ENCODE assay signal across 10 mouse cellular contexts in genomic region chr4:100948494-100949425, GRCm38 (mm10).
DNase-seq lines count a peak whose midpoint lies in the region; ATAC-seq and TF ChIP-seq lines count a peak whose summit lies in the region.
"Had no signal": no experiment of that assay in that cellular context is flagged by ENCODE, and none has a peak within 500 bp of the region (broad histone marks: within the 10 kb centered on the region; RNA-seq: fewer than 3 reads in every experiment).

No protein-coding gene starts in this region.

- no peak for ATAC-seq in embryonic facial prominence, embryonic 12.5 days (ENCODE audit: insufficient number of reproducible peaks, insufficient read depth, low FRiP score, low TSS enrichment)
- ATAC-seq in limb, embryonic 15.5 days (ENCODE audit: insufficient number of reproducible peaks, low FRiP score, low TSS enrichment, low read depth): no peak

- dilution Hi-C loops in CH12.LX (cut with MboI; ENCODE audit: extremely low pct_ligation_motif_present, extremely low pct_unique_long_range_greater_than_20kb, low sequenced_read_pairs): no loop called here

- H3K9ac ChIP-seq in CH12.LX (ENCODE audit: insufficient read depth, low read depth): no peak overlapping the region
- H3K9ac ChIP-seq in embryonic facial prominence, embryonic 12.5 days: no peak overlapping the region
- no peak overlapping the region for H3K9ac ChIP-seq in limb, embryonic 15.5 days
- H3K9ac ChIP-seq: midbrain, embryonic 12.5 days had no signal

- peaks cover 8% of the 10 kb centered on the region for H3K9me3 ChIP-seq in CH12.LX (replicated peaks; ENCODE audit: low read length)
- H3K9me3 ChIP-seq in embryonic facial prominence, embryonic 12.5 days: no peaks in the 10 kb centered on the region
- H3K9me3 ChIP-seq in limb, embryonic 15.5 days: no peaks in the 10 kb centered on the region
- H3K9me3 ChIP-seq: midbrain, embryonic 12.5 days had no signal

- no peak overlapping the region for H3K4me3 ChIP-seq in kidney, adult 2 months (ENCODE audit: insufficient read depth, low read depth, low read length)
- H3K4me3 ChIP-seq in CH12.LX (replicated peaks in 1 of 3; ENCODE audit: low read depth in 2 of 3, low read length in 2 of 3, poor library complexity in 1 of 3): peak overlapping the region in 1 of 3 experiments; percentile 18
- no peak overlapping the region for H3K4me3 ChIP-seq in embryonic facial prominence, embryonic 12.5 days
- H3K4me3 ChIP-seq in limb, embryonic 15.5 days: no peak overlapping the region
- H3K4me3 ChIP-seq in layer of hippocampus, adult 2 months: no peak overlapping the region
- H3K4me3 ChIP-seq: erythroblast, embryonic 14.5 days; midbrain, embryonic 12.5 days had no signal

- DNase-seq in kidney, postnatal 14 days: peak; percentile 15
- DNase-seq in kidney, adult 2 months: no peak
- peak; percentile 78 for DNase-seq in CH12.LX (ENCODE audit: extremely low read depth)
- no peak for DNase-seq in layer of hippocampus, adult 2 months (ENCODE audit: low spot score in 2 of 2)
- no peak for DNase-seq in heart, postnatal 36 days
- DNase-seq: cerebellum, adult 9-10 months had no signal

- H3K4me1 ChIP-seq in kidney, adult 2 months (ENCODE audit: control insufficient read depth, insufficient read depth, low read length): no peaks in the 10 kb centered on the region
- H3K4me1 ChIP-seq in CH12.LX (ENCODE audit: control insufficient read depth in 1 of 2, insufficient read depth in 2 of 2): peaks cover 22 to 38% of the 10 kb centered on the region in 2 experiments
- H3K4me1 ChIP-seq in embryonic facial prominence, embryonic 12.5 days: peaks cover 29% of the 10 kb centered on the region
- peaks cover 37% of the 10 kb centered on the region for H3K4me1 ChIP-seq in limb, embryonic 15.5 days

- intact Hi-C loops in heart, postnatal 36 days (cut with DNase I): no loop called here

- no peaks in the 10 kb centered on the region for H3K79me2 ChIP-seq in CH12.LX (replicated peaks; ENCODE audit: control insufficient read depth, extremely low read depth, insufficient read depth, poor library complexity, severe bottlenecking)

- in situ Hi-C loops in CH12.LX (cut with MboI; ENCODE audit: low pct_ligation_motif_present, low pct_unique_long_range_greater_than_20kb, low sequenced_read_pairs): no loop called here

- WGBS in kidney, adult 2 months: 61% methylated on average over 17 of the region's 17 CpGs
- WGBS in embryonic facial prominence, embryonic 12.5 days: 51% methylated on average over 17 of the region's 17 CpGs
- 43% methylated on average over 17 of the region's 17 CpGs for whole genome bisulfite sequencing in limb, embryonic 15.5 days

- no peaks in the 10 kb centered on the region for H3K27me3 ChIP-seq in kidney, adult 2 months (replicated peaks; ENCODE audit: control insufficient read depth, insufficient read depth, low read length)
- peaks cover 69% of the 10 kb centered on the region for H3K27me3 ChIP-seq in CH12.LX (replicated peaks)
- no peaks in the 10 kb centered on the region for H3K27me3 ChIP-seq in embryonic facial prominence, embryonic 12.5 days
- no peaks in the 10 kb centered on the region for H3K27me3 ChIP-seq in limb, embryonic 15.5 days
- H3K27me3 ChIP-seq: midbrain, embryonic 12.5 days had no signal

- H3K27ac ChIP-seq in kidney, adult 2 months (ENCODE audit: insufficient read depth, low read depth, low read length): no peak overlapping the region
- H3K27ac ChIP-seq in CH12.LX (ENCODE audit: insufficient read depth, low read depth): no peak overlapping the region
- peak overlapping the region; percentile 69 for H3K27ac ChIP-seq in embryonic facial prominence, embryonic 12.5 days
- peak overlapping the region; percentile 71 for H3K27ac ChIP-seq in limb, embryonic 15.5 days
- H3K27ac ChIP-seq in layer of hippocampus, adult 2 months: no peak overlapping the region

- no peak for TF ChIP-seq CTCF in kidney, adult 2 months (conservative IDR thresholded peaks at IDR 0.05; ENCODE audit: insufficient read depth, insufficient read length, low read depth, low read length)
- TF ChIP-seq CTCF in CH12.LX (conservative IDR thresholded peaks at IDR 0.05 in 1 of 2, IDR thresholded peaks at IDR 0.05 in 1 of 2; ENCODE audit: low read depth in 2 of 2, low read length in 2 of 2): no peak
- TF ChIP-seq CTCF in layer of hippocampus, adult 2 months (conservative IDR thresholded peaks at IDR 0.05): no peak

- TF ChIP-seq RAD21 in CH12.LX (IDR thresholded peaks at IDR 0.05; ENCODE audit: low read depth, low read length): no peak

- H3K36me3 ChIP-seq in kidney, adult 2 months (ENCODE audit: control insufficient read depth, insufficient read depth, low read length): no peaks in the 10 kb centered on the region; the same call in 1 of the 2 replicates
- no peaks in the 10 kb centered on the region for H3K36me3 ChIP-seq in CH12.LX (replicated peaks in 1 of 2; ENCODE audit: control insufficient read depth in 1 of 2, insufficient read depth in 1 of 2, low read length in 1 of 2)
- H3K36me3 ChIP-seq in embryonic facial prominence, embryonic 12.5 days: peaks cover 17% of the 10 kb centered on the region
- H3K36me3 ChIP-seq in limb, embryonic 15.5 days: peaks cover 13% of the 10 kb centered on the region

- TF ChIP-seq POLR2A in kidney, adult 2 months (IDR thresholded peaks at IDR 0.05; ENCODE audit: low read depth, low read length): no peak
- no peak for TF ChIP-seq POLR2A in CH12.LX (IDR thresholded peaks at IDR 0.05; ENCODE audit: low read depth, low read length)

- no peak for TF ChIP-seq EP300 in CH12.LX (IDR thresholded peaks at IDR 0.05; ENCODE audit: low read length)

- peak overlapping the region; percentile 67 for H3K4me2 ChIP-seq in CH12.LX (ENCODE audit: insufficient read depth, low read depth, poor library complexity, severe bottlenecking)
- 0 out of 2 replicates have a peak overlapping the region, but pooled peaks have one; percentile 12 for H3K4me2 ChIP-seq in embryonic facial prominence, embryonic 12.5 days (replicated peaks)
- H3K4me2 ChIP-seq in limb, embryonic 15.5 days: no peak overlapping the region
- H3K4me2 ChIP-seq: midbrain, embryonic 12.5 days had no signal

TF ChIP-seq in CH12.LX, 34 proteins besides CTCF, POLR2A, EP300 and RAD21:
- TF ChIP-seq GABPA (IDR thresholded peaks at IDR 0.05; ENCODE audit: insufficient replicate concordance, low read depth, low read length) (no peak), MAFK (IDR thresholded peaks at IDR 0.05; ENCODE audit: insufficient replicate concordance, low read length) (0 out of 2 replicates have a peak, but pooled peaks have one; percentile 43), ZKSCAN1 (IDR thresholded peaks at IDR 0.05; ENCODE audit: borderline replicate concordance, low read depth, low read length) (peak; percentile 40; the same call in 1 of the 2 replicates), USF1 (IDR thresholded peaks at IDR 0.05; ENCODE audit: low read depth, low read length) (no peak), BHLHE40 (IDR thresholded peaks at IDR 0.05; ENCODE audit: low read depth, low read length) (peak; percentile 81), USF2 (conservative IDR thresholded peaks at IDR 0.05; ENCODE audit: low read depth, low read length) (no peak), IRF4 (IDR thresholded peaks at IDR 0.05; ENCODE audit: low read depth, low read length) (peak; percentile 75), POLR2AphosphoS2 (IDR thresholded peaks at IDR 0.05; ENCODE audit: low read depth, low read length) (no peak), ZMIZ1 (IDR thresholded peaks at IDR 0.05; ENCODE audit: low read depth, low read length) (no peak), NELFE (IDR thresholded peaks at IDR 0.05; ENCODE audit: low read depth, low read length) (no peak), CHD2 (IDR thresholded peaks at IDR 0.05; ENCODE audit: low read length) (no peak), ZNF384 (IDR thresholded peaks at IDR 0.05; ENCODE audit: low read depth, low read length) (peak; percentile 90), RCOR1 (conservative IDR thresholded peaks at IDR 0.05; ENCODE audit: low read depth, low read length) (peak; percentile 72), UBTF (IDR thresholded peaks at IDR 0.05; ENCODE audit: low read depth, low read length) (no peak), PAX5 (IDR thresholded peaks at IDR 0.05; ENCODE audit: low read length) (no peak), MEF2A (IDR thresholded peaks at IDR 0.05; ENCODE audit: borderline replicate concordance, low read depth, low read length) (no peak), ELF1 (IDR thresholded peaks at IDR 0.05; ENCODE audit: low read depth, low read length) (peak; percentile 38; the same call in 1 of the 2 replicates), MYC (IDR thresholded peaks at IDR 0.05; ENCODE audit: low read depth, low read length) (no peak), NRF1 (IDR thresholded peaks at IDR 0.05; ENCODE audit: low read depth, low read length) (peak; percentile 55; the same call in 1 of the 2 replicates), E2F4 (IDR thresholded peaks at IDR 0.05; ENCODE audit: insufficient replicate concordance, low read depth, low read length) (no peak)

Comparison
In these comparisons a context has a peak if more than half of its experiments do, and no peak if none do; other contexts are left out.
1. DNase-seq: peak in kidney, postnatal 14 days (single experiment) and CH12.LX (single experiment); none in kidney, adult 2 months (single experiment), layer of hippocampus, adult 2 months (0 of 2) and heart, postnatal 36 days (0 of 2).
2. H3K27ac ChIP-seq: peak in embryonic facial prominence, embryonic 12.5 days (single experiment) and limb, embryonic 15.5 days (single experiment); none in kidney, adult 2 months (single experiment), CH12.LX (single experiment) and layer of hippocampus, adult 2 months (single experiment).